In the genomic region with DNA sequence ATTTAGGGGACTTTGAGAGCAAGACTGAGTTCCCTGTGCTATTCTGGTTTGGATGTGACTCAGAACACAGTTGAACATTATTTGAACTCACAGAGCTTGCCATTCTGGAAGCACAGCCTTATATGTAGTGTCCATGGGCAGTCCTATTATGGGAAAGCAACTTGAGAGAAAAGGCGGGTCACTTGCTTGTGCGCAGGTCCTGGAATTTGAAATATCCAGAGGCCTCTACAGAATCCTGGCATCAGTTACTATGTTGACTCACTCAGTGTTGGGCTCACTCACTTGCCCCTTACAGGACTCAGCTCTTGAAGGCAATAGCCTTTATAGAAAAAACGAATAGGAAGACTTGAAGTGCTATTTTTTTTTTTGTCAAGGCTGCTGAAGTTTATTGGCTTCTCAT, we compare ENCODE assay signal across 9 mouse cellular contexts. TPM values are rescaled to one million over a fixed set of nuclear protein-coding genes. Genes with fewer than 3 reads are reported as not detected.
DNase-seq lines count a peak whose midpoint lies in the region; ATAC-seq lines count a peak whose summit lies in the region.
"Had no signal": no experiment of that assay in that cellular context is flagged by ENCODE, and none has a peak within 500 bp of the region (broad histone marks: within the 10 kb centered on the region; RNA-seq: fewer than 3 reads in every experiment).

A gene (plus strand): TSS at position 241 of the 400 bp plus-strand sequence.

- H3K4me2 ChIP-seq in kidney, embryonic 14.5 days (replicated peaks; ENCODE audit: low read depth, low read length): no peak within 1 kb of the TSS
- H3K4me2 ChIP-seq in embryonic facial prominence, embryonic 15.5 days (replicated peaks): no peak within 1 kb of the TSS
- no peak within 1 kb of the TSS for H3K4me2 ChIP-seq in heart, embryonic 13.5 days
- H3K4me2 ChIP-seq in stomach, embryonic 14.5 days (replicated peaks; ENCODE audit: low read depth, low read length): no peak within 1 kb of the TSS

- 70% methylated on average over 3 of the region's 3 CpGs for WGBS in kidney, embryonic 14.5 days
- WGBS in embryonic facial prominence, embryonic 15.5 days: 54% methylated on average over 3 of the region's 3 CpGs
- WGBS in heart, embryonic 13.5 days: 30% methylated on average over 3 of the region's 3 CpGs
- WGBS in stomach, embryonic 14.5 days: 55% methylated on average over 3 of the region's 3 CpGs

- no peak for DNase-seq in kidney, adult 8-10 months
- DNase-seq in left cerebral cortex, postnatal 14 days (ENCODE audit: low spot score in 2 of 2): no peak
- DNase-seq in ovary, postnatal 14 days (ENCODE audit: low spot score): no peak

- H3K36me3 ChIP-seq in kidney, embryonic 14.5 days (ENCODE audit: control insufficient read depth, insufficient read depth, low read length): no peaks in the 10 kb centered on the region
- no peaks in the 10 kb centered on the region for H3K36me3 ChIP-seq in embryonic facial prominence, embryonic 15.5 days
- H3K36me3 ChIP-seq in heart, embryonic 13.5 days: no peaks in the 10 kb centered on the region
- H3K36me3 ChIP-seq in stomach, embryonic 14.5 days (ENCODE audit: control insufficient read depth, insufficient read depth, low read length): no peaks in the 10 kb centered on the region

- no peak within 1 kb of the TSS for H3K9ac ChIP-seq in kidney, embryonic 14.5 days (ENCODE audit: low read depth, low read length)
- H3K9ac ChIP-seq in embryonic facial prominence, embryonic 15.5 days: no peak within 1 kb of the TSS
- peak within 1 kb of the TSS; percentile 67; the same call in 1 of the 2 replicates for H3K9ac ChIP-seq in heart, embryonic 13.5 days
- no peak within 1 kb of the TSS for H3K9ac ChIP-seq in stomach, embryonic 14.5 days (replicated peaks; ENCODE audit: low read depth, low read length)

- no peaks in the 10 kb centered on the region for H3K9me3 ChIP-seq in kidney, embryonic 14.5 days (ENCODE audit: control insufficient read depth, low read length)
- no peaks in the 10 kb centered on the region for H3K9me3 ChIP-seq in embryonic facial prominence, embryonic 15.5 days (replicated peaks)
- H3K9me3 ChIP-seq in heart, embryonic 13.5 days: no peaks in the 10 kb centered on the region
- H3K9me3 ChIP-seq in stomach, embryonic 14.5 days (ENCODE audit: control insufficient read depth, low read depth, low read length): no peaks in the 10 kb centered on the region

- H3K4me1 ChIP-seq in kidney, embryonic 14.5 days (ENCODE audit: control insufficient read depth, insufficient read depth, low read length): no peaks in the 10 kb centered on the region
- H3K4me1 ChIP-seq in embryonic facial prominence, embryonic 15.5 days: no peaks in the 10 kb centered on the region
- H3K4me1 ChIP-seq in heart, embryonic 13.5 days: no peaks in the 10 kb centered on the region
- no peaks in the 10 kb centered on the region for H3K4me1 ChIP-seq in stomach, embryonic 14.5 days (ENCODE audit: control insufficient read depth, insufficient read depth, low read length)

- ATAC-seq in kidney, embryonic 14.5 days (ENCODE audit: low FRiP score, low TSS enrichment): no peak
- ATAC-seq in embryonic facial prominence, embryonic 15.5 days (ENCODE audit: insufficient number of reproducible peaks, low FRiP score, low TSS enrichment, low read depth): no peak
- peak; percentile 37; the same call in 1 of the 2 replicates for ATAC-seq in heart, embryonic 13.5 days (ENCODE audit: extremely low read depth, insufficient number of reproducible peaks, low FRiP score, low TSS enrichment)
- no peak for ATAC-seq in stomach, embryonic 14.5 days (ENCODE audit: insufficient number of reproducible peaks, insufficient read depth, low FRiP score, low read depth)
- no peak for ATAC-seq in CD4-positive, CD25-positive, alpha-beta regulatory T cell, adult 4 months

- H3K27me3 ChIP-seq in kidney, embryonic 14.5 days (ENCODE audit: control insufficient read depth, insufficient read depth, low read length): no peaks in the 10 kb centered on the region
- no peaks in the 10 kb centered on the region for H3K27me3 ChIP-seq in embryonic facial prominence, embryonic 15.5 days
- no peaks in the 10 kb centered on the region for H3K27me3 ChIP-seq in heart, embryonic 13.5 days (replicated peaks)
- H3K27me3 ChIP-seq in stomach, embryonic 14.5 days (ENCODE audit: control insufficient read depth, insufficient read depth, low read length): no peaks in the 10 kb centered on the region

- intact Hi-C loops in left cerebral cortex, postnatal 14 days (cut with DNase I): no loop called here

- no peak within 1 kb of the TSS for H3K4me3 ChIP-seq in kidney, embryonic 14.5 days (ENCODE audit: low read length)
- H3K4me3 ChIP-seq in embryonic facial prominence, embryonic 15.5 days (replicated peaks): no peak within 1 kb of the TSS
- peak within 1 kb of the TSS; percentile 44 for H3K4me3 ChIP-seq in heart, embryonic 13.5 days
- H3K4me3 ChIP-seq in stomach, embryonic 14.5 days (ENCODE audit: low read depth, low read length): no peak within 1 kb of the TSS

- H3K27ac ChIP-seq in kidney, embryonic 14.5 days (ENCODE audit: low read depth, low read length): no peak within 1 kb of the TSS
- no peak within 1 kb of the TSS for H3K27ac ChIP-seq in embryonic facial prominence, embryonic 15.5 days (replicated peaks)
- H3K27ac ChIP-seq in heart, embryonic 13.5 days (replicated peaks): peak within 1 kb of the TSS; percentile 84
- no peak within 1 kb of the TSS for H3K27ac ChIP-seq in stomach, embryonic 14.5 days (ENCODE audit: low read length)

RNA-seq across cellular contexts. Expression of the gene that starts here (rescaled TPM):
- 25.2 and 29.9 TPM in 2 replicates for polyA plus RNA-seq in kidney, embryonic 14.5 days (2014; fragmentation: Nextera tagmentation; extraction: Ambion mirVana)
- 25.8 and 27.9 TPM in 2 replicates for polyA plus RNA-seq in embryonic facial prominence, embryonic 15.5 days (2015; fragmentation: Nextera tagmentation; extraction: Ambion mirVana)
- polyA plus RNA-seq in heart, embryonic 13.5 days (2015; fragmentation: Nextera tagmentation; extraction: Ambion mirVana): 27.6 and 27.7 TPM in 2 replicates
- 10 to 100 TPM; 61.3 to 61.7 TPM for total RNA-seq in left cerebral cortex, postnatal 14 days (2021)
- polyA plus RNA-seq in stomach, embryonic 14.5 days (2014; fragmentation: Nextera tagmentation; extraction: Ambion mirVana): 36.4 and 38.2 TPM in 2 replicates
- polyA plus RNA-seq in CD4-positive, CD25-positive, alpha-beta regulatory T cell, adult 4 months (2017; shearing (Covaris generic)): 1 to 10 TPM in 1 of 2 experiments, under 1 TPM in 1; 0.98 to 2.7 TPM
- polyA plus RNA-seq: C2C12 had no signal
